Mouse (Mus musculus) limb, embryonic 12.5 days (tissue): Measurements from ENCODE around the gene Hoxc9. TPM values are rescaled to one million over a fixed set of nuclear protein-coding genes. Genes with fewer than 3 reads are reported as not detected.

ENCODE experiments used
- ATAC-seq: fragments of 200-750 bp; cut with Nextera tagmentation; 2 replicates; pipeline ENCODE4 v1.8.0; 2017; ENCODE audit warnings: low read depth, moderate TSS enrichment; ENCODE audit not compliant: insufficient number of reproducible peaks, insufficient read depth, low FRiP score, low TSS enrichment
- H3K27ac ChIP-seq: fragments of 300-500 bp; sonication (generic); 2 replicates; pipeline ENCODE4 v1.5.1; 2016; ENCODE audit warnings: mild to moderate bottlenecking, moderate library complexity
- H3K27me3 ChIP-seq: fragments of 300-500 bp; sonication (generic); 2 replicates; pipeline ENCODE4 v1.6.1; 2016; ENCODE audit warnings: mild to moderate bottlenecking, moderate library complexity
- H3K36me3 ChIP-seq: fragments of 300-500 bp; sonication (generic); 2 replicates; pipeline ENCODE4 v1.6.1; 2016; ENCODE audit warnings: mild to moderate bottlenecking, moderate library complexity
- H3K4me1 ChIP-seq: fragments of 300-500 bp; sonication (generic); replicated peaks from 2 replicates; pipeline ENCODE4 v1.6.1; 2016
- H3K4me2 ChIP-seq: fragments of 300-500 bp; sonication (generic); 2 replicates; pipeline ENCODE4 v1.6.1; 2016; ENCODE audit warnings: mild to moderate bottlenecking, moderate library complexity
- H3K4me3 ChIP-seq: fragments of 300-500 bp; sonication (generic); replicated peaks from 2 replicates; pipeline ENCODE4 v1.5.1; 2016; ENCODE audit warnings: mild to moderate bottlenecking
- H3K9ac ChIP-seq: fragments of 300-500 bp; sonication (generic); replicated peaks from 2 replicates; pipeline ENCODE4 v1.6.1; 2016; ENCODE audit warnings: mild to moderate bottlenecking, moderate library complexity
- H3K9me3 ChIP-seq: fragments of 300-500 bp; sonication (generic); 2 replicates; pipeline ENCODE4 v1.6.1; 2016; ENCODE audit warnings: mild to moderate bottlenecking, moderate library complexity
- WGBS: fragments of 180-500 bp; shearing (Covaris S2); methylation state at CpG from one replicate; pipeline ENCODE4 v1.1.7; 2016; 5-methylcytosine and 5-hydroxymethylcytosine counted together
- polyA plus RNA-seq: library from polyadenylated mRNA; unstranded; fragments of >200 nt; fragmentation: Nextera tagmentation; extraction: Ambion mirVana; gene quantifications from 2 replicates; pipeline ENCODE4 v1.2.1, GENCODE M21; 2016

Hoxc9 gene
- polyA plus RNA-seq, 1 experiment from 2014 or later: 3.6 TPM

GRCm38 (mm10) chr15:102956906-102957305 is 19.3 kb upstream of the Hoxc9 start:
- Histone ChIP-seq H3K9ac (peak overlapping the region; percentile 81), H3K9me3 (no peaks in the 10 kb centered on the region), H3K27ac (peak overlapping the region; percentile 89), H3K36me3 (no peaks in the 10 kb centered on the region), H3K4me3 (peak overlapping the region; percentile 55), H3K27me3 (peaks cover 87% of the 10 kb centered on the region), H3K4me1 (peaks cover 74% of the 10 kb centered on the region), H3K4me2 (peak overlapping the region; percentile 60)
- 2% methylated on average over 12 of the region's 12 CpGs for WGBS
- no peak for ATAC-seq

- Histone ChIP-seq H3K4me1 (peaks cover 70% of the 10 kb centered on the region), H3K27ac (peak overlapping the region; percentile 91), H3K27me3 (peaks cover 81% of the 10 kb centered on the region), H3K4me2 (peak overlapping the region; percentile 56), H3K9me3 (no peaks in the 10 kb centered on the region), H3K4me3 (peak overlapping the region; percentile 26), H3K9ac (peak overlapping the region; percentile 48), H3K36me3 (no peaks in the 10 kb centered on the region)
- WGBS: under 1% methylated on average over 13 of the region's 13 CpGs
- peak; percentile 74 for ATAC-seq
These were observed 16.5 kb upstream of the Hoxc9 start for GRCm38 (mm10) chr15:102959663-102960191.

- H3K4me2 ChIP-seq: peak overlapping the region; percentile 56
- WGBS: 2% methylated on average over 6 of the region's 6 CpGs
- no peak for ATAC-seq
- H3K9ac ChIP-seq: peak overlapping the region; percentile 40
- H3K4me1 ChIP-seq: peaks cover 59% of the 10 kb centered on the region
- H3K27ac ChIP-seq: peak overlapping the region; percentile 91
- peak overlapping the region; percentile 21 for H3K4me3 ChIP-seq
- H3K27me3 ChIP-seq: peaks cover 83% of the 10 kb centered on the region
- no peaks in the 10 kb centered on the region for H3K9me3 ChIP-seq
- H3K36me3 ChIP-seq: no peaks in the 10 kb centered on the region
These were observed 14.5 kb upstream of the Hoxc9 start for GRCm38 (mm10) chr15:102961728-102962127.

- H3K4me3 ChIP-seq: peak overlapping the region; percentile 42
- ATAC-seq: no peak
- WGBS: 1% methylated on average over 13 of the region's 13 CpGs
- peaks cover 56% of the 10 kb centered on the region for H3K4me1 ChIP-seq
- H3K4me2 ChIP-seq: peak overlapping the region; percentile 61
- H3K9me3 ChIP-seq: no peaks in the 10 kb centered on the region
- H3K36me3 ChIP-seq: no peaks in the 10 kb centered on the region
- H3K27ac ChIP-seq: peak overlapping the region; percentile 85
- H3K9ac ChIP-seq: peak overlapping the region; percentile 62
- peaks cover 83% of the 10 kb centered on the region for H3K27me3 ChIP-seq
These were observed 13.7 kb upstream of the Hoxc9 start for GRCm38 (mm10) chr15:102962492-102962891.

- Histone ChIP-seq H3K27ac (peak overlapping the region; percentile 85), H3K9ac (peak overlapping the region; percentile 62), H3K4me2 (peak overlapping the region; percentile 61), H3K9me3 (no peaks in the 10 kb centered on the region), H3K4me3 (peak overlapping the region; percentile 42), H3K4me1 (peaks cover 49% of the 10 kb centered on the region), H3K27me3 (peaks cover 81% of the 10 kb centered on the region), H3K36me3 (no peaks in the 10 kb centered on the region)
- 3% methylated on average over 8 of the region's 8 CpGs for WGBS
- no peak for ATAC-seq
These were observed 13.0 kb upstream of the Hoxc9 start for GRCm38 (mm10) chr15:102963259-102963658.

- WGBS: 1% methylated on average over 28 of the region's 28 CpGs
- H3K4me3 ChIP-seq: peak overlapping the region; percentile 42
- H3K27me3 ChIP-seq: peaks cover 86% of the 10 kb centered on the region
- peak overlapping the region; percentile 62 for H3K9ac ChIP-seq
- H3K27ac ChIP-seq: peak overlapping the region; percentile 85
- peaks cover 42% of the 10 kb centered on the region for H3K4me1 ChIP-seq
- no peaks in the 10 kb centered on the region for H3K9me3 ChIP-seq
- no peaks in the 10 kb centered on the region for H3K36me3 ChIP-seq
- peak overlapping the region; percentile 61 for H3K4me2 ChIP-seq
- ATAC-seq: no peak
These were observed 12.3 kb upstream of the Hoxc9 start for GRCm38 (mm10) chr15:102963671-102964640.

GRCm38 (mm10) chr15:102965003-102965891 is 11.0 kb upstream of the Hoxc9 start:
- H3K4me1 ChIP-seq: peaks cover 36% of the 10 kb centered on the region
- peak overlapping the region; percentile 61 for H3K4me2 ChIP-seq
- H3K9ac ChIP-seq: peak overlapping the region; percentile 62
- H3K36me3 ChIP-seq: no peaks in the 10 kb centered on the region
- no peaks in the 10 kb centered on the region for H3K9me3 ChIP-seq
- no peak for ATAC-seq
- WGBS: 3% methylated on average over 26 of the region's 26 CpGs
- peak overlapping the region; percentile 85 for H3K27ac ChIP-seq
- H3K27me3 ChIP-seq: peaks cover 88% of the 10 kb centered on the region
- H3K4me3 ChIP-seq: peak overlapping the region; percentile 42

GRCm38 (mm10) chr15:102965892-102966775 is 10.1 kb upstream of the Hoxc9 start:
- peak overlapping the region; percentile 86 for H3K27ac ChIP-seq
- peak; percentile 81 for ATAC-seq
- no peaks in the 10 kb centered on the region for H3K9me3 ChIP-seq
- H3K4me3 ChIP-seq: peak overlapping the region; percentile 42
- WGBS: 2% methylated on average over 30 of the region's 30 CpGs
- peak overlapping the region; percentile 61 for H3K4me2 ChIP-seq
- H3K36me3 ChIP-seq: no peaks in the 10 kb centered on the region
- H3K27me3 ChIP-seq: peaks cover 89% of the 10 kb centered on the region
- H3K9ac ChIP-seq: peak overlapping the region; percentile 72
- peaks cover 36% of the 10 kb centered on the region for H3K4me1 ChIP-seq

GRCm38 (mm10) chr15:102966776-102967311 is 9.4 kb upstream of the Hoxc9 start, which contains the start of gene Hoxc10:
Gene Hoxc10, plus strand, starts transcription at chr15:102966796.
- H3K4me2 ChIP-seq: peak within 1 kb of the TSS; percentile 61
- no peaks in the 10 kb centered on the region for H3K9me3 ChIP-seq
- peaks cover 34% of the 10 kb centered on the region for H3K4me1 ChIP-seq
- peak within 1 kb of the TSS; percentile 86 for H3K27ac ChIP-seq
- ATAC-seq: peak; percentile 47
- peaks cover 87% of the 10 kb centered on the region for H3K27me3 ChIP-seq
- peak within 1 kb of the TSS; percentile 42 for H3K4me3 ChIP-seq
- WGBS: 2% methylated on average over 27 of the region's 27 CpGs
- H3K9ac ChIP-seq: peak within 1 kb of the TSS; percentile 72
- H3K36me3 ChIP-seq: no peaks in the 10 kb centered on the region

- Histone ChIP-seq H3K27ac (peak within 1 kb of the TSS; percentile 86), H3K4me1 (peaks cover 37% of the 10 kb centered on the region), H3K4me2 (peak within 1 kb of the TSS; percentile 61), H3K4me3 (peak within 1 kb of the TSS; percentile 42), H3K9me3 (no peaks in the 10 kb centered on the region), H3K9ac (peak within 1 kb of the TSS; percentile 72), H3K36me3 (no peaks in the 10 kb centered on the region), H3K27me3 (peaks cover 90% of the 10 kb centered on the region)
- no peak for ATAC-seq
- WGBS: 1% methylated on average over 12 of the region's 12 CpGs
These were observed 9.0 kb upstream of the Hoxc9 start, which contains the start of gene Hoxc5 for GRCm38 (mm10) chr15:102967312-102967510. Gene Hoxc5, plus strand, starts transcription at chr15:102967443.
